Mouse (Mus musculus): ENCODE data around the gene Lsm12.

DNA sequence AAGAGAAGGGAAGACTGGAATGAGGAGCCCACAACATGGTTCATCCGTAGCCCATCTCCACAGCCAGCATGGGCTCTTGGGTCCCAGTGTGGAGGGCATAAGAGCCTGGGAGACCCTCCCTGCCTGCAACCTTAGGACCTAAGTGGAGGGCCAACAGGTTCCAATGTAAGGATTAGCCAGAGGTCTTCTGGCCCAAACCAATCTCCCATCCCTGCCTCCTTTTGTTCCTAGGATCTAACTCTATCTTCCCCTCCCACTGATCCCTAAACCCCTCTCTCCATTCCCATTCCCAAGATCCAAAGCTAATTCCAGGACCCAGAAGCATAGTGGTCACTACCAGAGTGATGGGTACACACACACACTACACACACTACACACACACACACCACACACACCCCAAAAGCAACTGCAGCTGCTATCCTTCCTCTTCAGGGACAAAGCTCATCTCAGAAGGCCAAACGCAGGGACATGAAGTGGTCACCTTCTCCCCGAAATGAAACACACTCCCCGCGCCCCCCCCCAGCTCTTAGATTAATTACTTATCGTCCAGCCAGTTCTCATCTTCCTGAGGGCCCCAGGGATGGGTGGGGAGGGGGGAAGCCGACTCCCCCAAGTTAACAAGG is 43.7 kb upstream of the Lsm12 start:
- TF ChIP-seq CTCF (IDR thresholded peaks at IDR 0.05; ENCODE audit: borderline replicate concordance, insufficient read depth, low read length) (no peak), POLR2A (IDR thresholded peaks at IDR 0.05; ENCODE audit: low read depth, low read length) (no peak)

Data from embryonic fibroblast, embryonic 13.5 days (primary cell).